Mouse (Mus musculus) lung, adult 18-20 months (tissue): ENCODE measurements at regions not wholly inside any gene's neighbourhood (a gene's known extent, or its start where the extent isn't known, plus 50 kb on each side); places are given as distances from the start of the nearest gene placed in this dataset.
"Not testable (repeated sequence)": the region's sequence is repeated elsewhere in the genome, so short reads cannot be mapped to it uniquely, and the experiment has no call there.

ENCODE experiments used
- DNase-seq, 2 experiments: peaks; one replicate each; pipeline ENCODE4 v3.0.0; 2022; ENCODE audit warnings: mixed read lengths in 2 of 2

- no peak for DNase-seq
Observed at GRCm38 (mm10) chr9:15420677-15421076, 63.1 kb upstream of the Cep295 start.

DNA sequence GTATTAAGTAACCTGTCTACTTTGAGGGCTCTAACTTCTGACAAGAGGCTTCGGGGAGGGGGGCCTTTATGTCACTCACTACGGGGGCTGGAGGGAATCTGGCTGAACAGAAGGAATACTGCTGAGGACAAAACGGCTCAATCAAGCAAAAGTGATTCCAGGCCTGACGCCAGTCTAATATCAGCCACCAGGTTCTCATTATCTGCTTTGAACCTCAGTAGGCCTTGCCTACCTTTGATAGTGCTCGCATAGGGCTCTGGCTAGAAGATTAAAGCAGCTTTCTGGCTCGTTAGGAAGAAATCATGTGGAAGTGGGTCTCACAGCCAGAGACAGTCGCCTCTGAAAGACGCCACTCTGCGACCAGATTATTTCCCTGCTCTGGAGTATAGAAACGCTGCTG is 64.3 kb upstream of the Cep295 start:
- no peak for DNase-seq

GRCm38 (mm10) chr9:15434279-15434678 is 59.0 kb upstream of the Smco4 start:
- DNase-seq, result not testable (repeated sequence)

DNA sequence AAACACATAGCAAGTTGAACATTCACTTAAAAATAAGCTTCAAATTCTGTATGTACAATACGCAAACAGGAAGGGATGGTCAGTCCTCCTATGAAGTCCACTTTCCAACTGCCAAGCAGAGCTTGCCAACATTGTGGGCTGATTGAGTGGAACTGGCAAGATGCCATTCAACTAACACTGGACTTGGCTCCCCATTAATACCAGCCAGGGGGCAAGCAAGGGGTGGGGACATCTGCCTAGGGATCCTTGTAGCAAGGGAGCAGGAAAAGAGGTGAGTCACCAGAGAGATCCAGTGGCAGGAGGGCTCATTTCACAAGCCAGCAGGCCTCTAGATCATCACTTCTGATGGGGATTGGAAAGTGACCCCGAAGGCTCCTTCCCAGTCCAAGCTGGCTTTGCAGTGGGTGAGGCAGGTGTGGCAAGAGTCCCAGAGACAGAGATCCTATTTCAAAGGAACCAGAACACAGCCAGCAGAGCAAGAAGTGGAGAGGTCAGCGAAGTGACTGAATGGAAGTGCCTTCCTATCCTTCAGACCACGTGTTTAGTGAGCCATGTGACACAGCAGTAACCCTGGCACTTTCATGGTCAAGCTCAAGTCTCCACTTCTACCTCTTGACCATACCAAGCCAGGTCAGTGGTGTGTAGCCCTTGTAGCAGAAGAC is 53.8 kb upstream of the Smco4 start:
- DNase-seq, result peak; percentile 28 to 50

GRCm38 (mm10) chr9:15442131-15442530 is 51.1 kb upstream of the Smco4 start:
- no peak for DNase-seq
